Mouse (Mus musculus): ENCODE data around the gene Zfp950.

DNA sequence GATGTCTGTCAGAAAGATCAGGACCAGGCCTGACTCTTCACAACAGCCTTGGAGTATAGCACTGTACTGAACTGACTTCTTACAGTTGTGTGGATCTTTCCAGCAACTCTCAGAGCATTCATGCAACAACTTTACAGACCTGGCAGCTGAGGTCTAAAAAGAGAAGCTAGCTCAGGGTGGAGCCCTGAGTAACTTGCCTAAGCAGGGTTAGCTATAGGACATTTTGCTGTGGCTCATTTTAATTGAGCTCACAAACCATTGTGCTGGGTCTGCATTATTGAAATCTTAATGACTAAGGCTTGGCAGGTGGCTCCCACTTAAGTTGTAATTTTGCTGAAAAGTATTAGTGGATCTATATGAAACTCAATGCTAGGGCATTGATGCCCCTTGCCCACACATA is 88.6 kb downstream of the Zfp950 start:
- no peak for TF ChIP-seq CTCF (IDR thresholded peaks at IDR 0.05; ENCODE audit: insufficient read depth, low read length)
- no peak for TF ChIP-seq POLR2A (IDR thresholded peaks at IDR 0.05; ENCODE audit: borderline replicate concordance, extremely low read depth, low read depth, low read length)

Data from lung, adult 2 months (tissue).